Mouse (Mus musculus): ENCODE results near the gene Map6. TPM values are rescaled to one million over a fixed set of nuclear protein-coding genes. Genes with fewer than 3 reads are reported as not detected.

Map6 gene
- 0.16 TPM for polyA plus RNA-seq (2014; fragmentation: Illumina TruSeq; extraction: RNeasy Lipid Tissue Mini Kit (QIAGEN cat#74804); ENCODE audit: low read depth, low replicate concordance)

GRCm38 (mm10) chr7:99267251-99267896 is at the start of gene Map6:
Gene Map6, plus strand, starts transcription at chr7:99267447.

GRCm38 (mm10) chr7:99238417-99238816 is 28.8 kb upstream of the Map6 start, which contains the start of gene Mogat2:
Gene Mogat2, minus strand, starts transcription at chr7:99238619.

GRCm38 (mm10) chr7:99352526-99353400 is 85.5 kb downstream of the Map6 start, which contains the start of gene Serpinh1:
Gene Serpinh1, minus strand, starts transcription at chr7:99353239.

GRCm38 (mm10) chr7:99381214-99382087 is 114.2 kb downstream of the Map6 start, which contains the start of gene Gdpd5:
Gene Gdpd5, plus strand, starts transcription at chr7:99381414.

Other genes with a start within 250 kb of the Map6 start
- 18.6 TPM for gene Uvrag, start 126.3 kb upstream of the Map6 start, polyA plus RNA-seq (2014; fragmentation: Illumina TruSeq; extraction: RNeasy Lipid Tissue Mini Kit (QIAGEN cat#74804); ENCODE audit: low read depth, low replicate concordance)
- gene Dgat2, start 84.7 kb upstream of the Map6 start, polyA plus RNA-seq (2014; fragmentation: Illumina TruSeq; extraction: RNeasy Lipid Tissue Mini Kit (QIAGEN cat#74804); ENCODE audit: low read depth, low replicate concordance): 19.8 TPM
- 1.9 TPM for gene Mogat2, start 28.8 kb upstream of the Map6 start, polyA plus RNA-seq (2014; fragmentation: Illumina TruSeq; extraction: RNeasy Lipid Tissue Mini Kit (QIAGEN cat#74804); ENCODE audit: low read depth, low replicate concordance)
- gene Serpinh1, start 85.8 kb downstream of the Map6 start, polyA plus RNA-seq (2014; fragmentation: Illumina TruSeq; extraction: RNeasy Lipid Tissue Mini Kit (QIAGEN cat#74804); ENCODE audit: low read depth, low replicate concordance): 30.4 TPM
- 0.20 TPM for gene Gdpd5, start 114.0 kb downstream of the Map6 start, polyA plus RNA-seq (2014; fragmentation: Illumina TruSeq; extraction: RNeasy Lipid Tissue Mini Kit (QIAGEN cat#74804); ENCODE audit: low read depth, low replicate concordance)
- gene Klhl35, start 198.6 kb downstream of the Map6 start, polyA plus RNA-seq (2014; fragmentation: Illumina TruSeq; extraction: RNeasy Lipid Tissue Mini Kit (QIAGEN cat#74804); ENCODE audit: low read depth, low replicate concordance): not detected
- 542 TPM for gene Rps3, start 216.3 kb downstream of the Map6 start, polyA plus RNA-seq (2014; fragmentation: Illumina TruSeq; extraction: RNeasy Lipid Tissue Mini Kit (QIAGEN cat#74804); ENCODE audit: low read depth, low replicate concordance)

Data from kidney, adult 10 weeks (tissue).